Mouse (Mus musculus): ENCODE data around the gene Cacfd1.

Gene Cacfd1

GRCm38 (mm10) chr2:27009714-27010244, at the start of gene Cacfd1:
TSS of gene Cacfd1 (plus strand) at chr2:27009926.
- DNase-seq (ENCODE audit: extremely low spot score, low spot score): peak; percentile 92

GRCm38 (mm10) chr2:26960756-26961155, 49.0 kb upstream of the Cacfd1 start:
- DNase-seq (ENCODE audit: extremely low spot score, low spot score): no peak

- peak; percentile 95 for DNase-seq (ENCODE audit: extremely low spot score, low spot score)
Observed at GRCm38 (mm10) chr2:26963923-26964723, 45.6 kb upstream of the Cacfd1 start, which contains the start of gene Rexo4. TSS of gene Rexo4 (minus strand) at chr2:26964386.

GRCm38 (mm10) chr2:26964724-26965370, 44.9 kb upstream of the Cacfd1 start:
- no peak for DNase-seq (ENCODE audit: extremely low spot score, low spot score)

DNA sequence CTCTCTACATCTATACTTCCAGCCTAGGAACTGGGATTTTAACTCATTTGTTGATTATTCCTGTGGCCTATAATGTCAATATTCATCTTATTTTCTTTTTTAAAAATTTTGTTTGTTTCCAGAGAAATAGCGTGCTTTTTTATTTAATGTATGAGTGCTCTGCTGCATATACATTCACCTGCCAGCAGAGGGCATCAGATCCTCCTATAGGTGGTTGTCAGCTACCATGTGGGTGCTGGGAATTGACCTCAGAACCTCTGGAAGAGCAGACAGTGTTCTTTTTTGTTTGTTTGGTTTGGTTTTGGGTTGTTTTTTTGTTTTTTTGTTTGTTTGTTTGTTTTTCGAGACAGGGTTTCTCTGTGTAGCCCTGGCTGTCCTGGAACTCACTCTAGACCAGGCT, 42.5 kb upstream of the Cacfd1 start:
- no peak for DNase-seq (ENCODE audit: extremely low spot score, low spot score)

DNA sequence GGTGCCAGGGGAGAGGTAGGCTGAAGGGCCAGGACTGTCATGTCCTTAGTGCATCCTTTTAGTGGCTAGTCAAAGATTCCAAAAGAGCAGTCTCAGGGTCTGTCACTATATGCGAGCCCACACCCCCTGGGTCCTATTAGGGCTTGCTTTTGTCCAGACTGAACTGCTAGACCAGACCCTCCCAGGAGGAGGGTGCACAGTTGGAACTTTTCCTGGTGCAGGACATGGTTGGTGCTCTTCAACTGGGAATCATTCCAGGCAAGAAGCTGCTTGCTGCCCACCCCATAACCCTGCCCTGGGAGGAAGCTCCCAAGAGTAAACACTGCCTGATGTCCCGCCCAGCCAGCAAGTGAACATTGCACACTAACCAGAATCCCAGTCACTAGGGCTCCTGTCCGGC, 36.6 kb upstream of the Cacfd1 start, which contains the start of gene Adamts13:
Adamts13 (plus strand) TSS at position 301 of the 400 bp plus-strand sequence.
- no peak for DNase-seq (ENCODE audit: extremely low spot score, low spot score)

- DNase-seq (ENCODE audit: extremely low spot score, low spot score): no peak
Observed at GRCm38 (mm10) chr2:26973960-26974359, 35.8 kb upstream of the Cacfd1 start.

DNA sequence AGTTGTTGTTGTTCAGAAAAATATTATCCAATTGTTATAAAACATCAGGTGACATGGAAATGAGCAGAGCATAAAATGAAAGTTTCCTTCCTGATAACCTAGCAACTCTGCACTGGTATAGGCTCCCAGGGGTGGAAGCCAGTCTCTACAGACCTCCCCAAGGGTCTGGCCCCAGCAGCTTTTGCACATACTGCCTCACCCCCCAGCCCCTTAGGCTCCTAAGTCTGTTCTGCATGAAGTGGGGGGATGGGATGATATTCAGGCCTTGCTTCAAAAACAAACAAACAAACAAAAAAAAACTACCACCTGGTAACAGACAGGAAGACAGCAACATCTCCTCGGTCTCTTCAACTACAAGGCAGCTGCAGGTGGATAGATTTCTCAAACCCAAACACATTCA, 29.4 kb upstream of the Cacfd1 start:
- no peak for DNase-seq (ENCODE audit: extremely low spot score, low spot score)

GRCm38 (mm10) chr2:26984179-26984578, 25.5 kb upstream of the Cacfd1 start:
- no peak for DNase-seq (ENCODE audit: extremely low spot score, low spot score)

GRCm38 (mm10) chr2:26984640-26985039, 25.1 kb upstream of the Cacfd1 start:
- no peak for DNase-seq (ENCODE audit: extremely low spot score, low spot score)

GRCm38 (mm10) chr2:26993936-26994335, 15.8 kb upstream of the Cacfd1 start:
- DNase-seq (ENCODE audit: extremely low spot score, low spot score): no peak

DNA sequence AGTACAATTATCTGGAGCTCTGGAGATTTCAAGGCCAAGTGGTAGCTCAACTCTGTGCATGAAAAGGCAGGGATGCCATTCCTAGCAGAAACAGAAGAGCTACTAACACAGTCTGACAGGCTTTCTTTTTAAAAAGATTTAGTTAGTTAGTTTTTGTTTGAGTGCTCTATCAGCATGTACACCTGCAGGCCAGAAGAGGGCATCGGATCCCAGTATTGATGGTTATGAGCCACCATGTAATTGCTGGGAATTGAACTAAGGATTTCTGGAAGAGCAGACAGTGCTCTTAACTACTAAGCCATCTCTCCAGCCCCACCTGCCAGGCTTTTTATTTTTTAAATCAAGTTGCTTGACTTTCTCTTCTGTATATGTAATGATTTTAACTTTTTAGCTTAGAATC, 12.2 kb upstream of the Cacfd1 start:
- no peak for DNase-seq (ENCODE audit: extremely low spot score, low spot score)

DNA sequence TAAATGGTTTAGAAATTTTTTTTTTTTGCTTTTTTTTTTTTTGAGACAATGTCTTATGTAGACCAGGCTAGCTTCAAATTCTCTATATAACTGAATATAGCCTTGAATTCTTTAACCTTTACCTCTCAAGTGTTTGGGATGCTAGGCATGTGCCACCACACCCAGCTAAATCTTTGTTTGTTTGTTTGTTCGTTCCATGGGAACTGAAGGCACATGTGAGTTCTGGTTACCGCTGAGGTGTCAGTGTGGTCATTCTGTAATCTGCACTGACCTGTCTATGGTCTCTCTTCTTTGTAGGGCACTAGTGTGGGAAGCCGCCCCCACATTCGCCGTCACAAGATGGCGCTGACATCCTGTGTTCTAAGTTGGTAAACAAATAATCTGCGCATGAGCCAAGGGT, 11.7 kb upstream of the Cacfd1 start:
- no peak for DNase-seq (ENCODE audit: extremely low spot score, low spot score)

DNA sequence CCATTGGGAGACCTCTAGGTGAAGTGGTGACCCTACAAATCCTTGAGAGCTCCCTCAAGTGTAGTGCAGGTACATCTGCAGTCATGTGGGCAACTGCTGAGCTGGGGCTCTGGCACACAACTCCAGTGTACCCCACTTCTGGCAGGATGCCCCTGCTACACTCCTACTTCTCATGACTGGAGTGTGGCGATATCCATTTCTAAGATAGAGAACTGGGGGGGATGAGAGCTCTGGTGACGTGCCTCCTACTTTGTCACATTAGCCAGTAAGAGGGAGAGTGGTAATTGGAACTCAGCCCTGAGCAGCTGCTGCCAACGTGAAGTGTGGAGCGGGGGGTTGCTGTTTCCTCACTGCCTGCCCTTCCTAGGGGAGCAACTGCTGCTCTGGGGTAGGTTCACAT, 3.5 kb upstream of the Cacfd1 start:
- no peak for DNase-seq (ENCODE audit: extremely low spot score, low spot score)

- DNase-seq (ENCODE audit: extremely low spot score, low spot score): no peak
Observed at GRCm38 (mm10) chr2:27007701-27008100, 2.0 kb upstream of the Cacfd1 start.

DNA sequence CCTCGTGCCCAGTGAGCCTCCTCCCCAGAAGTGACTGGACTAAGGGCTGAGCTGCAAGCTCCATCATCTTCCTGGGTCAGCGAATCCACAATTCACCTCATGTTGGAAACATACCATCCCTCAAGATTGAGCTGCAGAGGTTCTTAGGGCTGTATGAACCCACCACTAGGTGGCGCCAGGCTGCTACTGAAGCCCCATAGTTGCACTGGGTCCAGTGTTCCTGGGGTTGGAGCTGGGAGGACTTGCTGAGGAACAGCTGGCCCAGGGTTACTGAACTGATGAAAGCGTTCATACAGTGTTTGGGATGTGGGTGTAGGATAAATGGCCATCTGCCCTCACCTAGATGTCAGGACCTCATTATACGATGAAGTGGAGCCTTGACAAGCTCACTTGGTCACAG, 8.1 kb downstream of the Cacfd1 start:
- DNase-seq (ENCODE audit: extremely low spot score, low spot score): peak; percentile 69

GRCm38 (mm10) chr2:27019530-27019929, 9.8 kb downstream of the Cacfd1 start:
- no peak for DNase-seq (ENCODE audit: extremely low spot score, low spot score)

- no peak for DNase-seq (ENCODE audit: extremely low spot score, low spot score)
Observed at GRCm38 (mm10) chr2:27021103-27021502, 11.4 kb downstream of the Cacfd1 start.

GRCm38 (mm10) chr2:27022612-27023011, 12.9 kb downstream of the Cacfd1 start:
- no peak for DNase-seq (ENCODE audit: extremely low spot score, low spot score)

DNA sequence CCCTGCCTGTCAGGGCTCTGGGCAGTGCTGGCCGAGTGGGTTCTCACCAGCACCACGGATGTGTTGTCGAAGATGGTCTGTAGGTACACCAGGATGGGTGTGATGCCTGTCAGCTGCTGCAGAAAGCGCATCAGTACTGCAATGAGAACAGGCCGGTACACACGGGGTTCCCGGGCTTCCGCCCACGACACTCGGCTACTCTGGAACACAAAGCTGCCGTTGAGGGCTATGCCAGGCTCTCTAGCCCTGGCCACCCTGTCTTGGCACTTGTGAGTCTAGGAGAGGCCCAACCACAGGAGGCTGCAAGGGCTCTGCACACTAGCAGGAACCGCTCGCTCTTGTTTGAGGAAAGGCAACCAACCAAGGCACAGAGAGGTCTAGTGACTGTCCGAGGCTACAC, 14.4 kb downstream of the Cacfd1 start:
- no peak for DNase-seq (ENCODE audit: extremely low spot score, low spot score)

DNA sequence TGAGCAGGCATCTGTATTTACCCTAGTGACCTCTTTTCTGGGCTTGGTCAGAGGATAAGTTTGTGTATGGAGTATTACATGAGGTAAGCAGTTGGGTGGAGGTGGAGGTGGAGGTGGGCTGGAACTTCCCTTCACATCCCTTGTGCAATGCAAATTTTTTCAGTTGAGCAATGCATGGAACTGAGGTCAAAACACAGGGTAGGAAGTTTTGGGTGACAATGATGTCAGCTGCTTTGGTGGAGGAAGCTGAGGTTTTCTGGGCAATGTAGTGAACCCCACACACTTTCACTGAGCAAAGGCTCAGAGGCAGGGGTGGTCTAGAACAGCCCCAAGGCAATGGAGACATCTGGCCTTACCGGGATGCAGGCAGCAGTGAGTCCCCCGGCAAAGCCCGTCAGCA, 15.8 kb downstream of the Cacfd1 start:
- DNase-seq (ENCODE audit: extremely low spot score, low spot score): no peak

DNA sequence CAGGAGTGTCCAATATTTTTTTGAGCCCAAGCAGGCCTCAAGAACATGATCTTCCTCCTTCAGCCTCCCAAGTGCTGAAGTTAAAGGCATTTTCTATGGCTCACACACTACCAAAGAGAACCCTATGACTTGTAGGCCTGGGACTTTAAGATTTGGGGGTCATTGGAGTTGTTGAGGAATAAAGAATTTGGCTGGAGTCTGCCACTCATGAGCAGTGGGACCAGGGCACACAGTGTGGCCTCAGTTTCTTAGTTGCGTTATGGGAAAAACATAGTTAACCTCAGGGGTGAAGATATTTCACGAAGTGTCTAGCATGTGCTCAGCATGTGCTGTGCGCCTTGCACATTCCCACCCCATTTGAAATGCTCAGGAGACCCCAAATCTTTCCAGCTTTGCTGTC, 16.6 kb downstream of the Cacfd1 start:
- no peak for DNase-seq (ENCODE audit: extremely low spot score, low spot score)

Measured in neural tube, embryonic 10.5 days (tissue).